Mouse (Mus musculus): Measurements from ENCODE around the gene D6Ertd527e. TPM values are rescaled to one million over a fixed set of nuclear protein-coding genes. Genes with fewer than 3 reads are reported as not detected.

D6Ertd527e gene
- polyA plus RNA-seq, 1 experiment from 2014 or later, result not detected

GRCm38 (mm10) chr6:87103314-87103713 lies 1.2 kb upstream of the D6Ertd527e start:
- no peaks in the 10 kb centered on the region for H3K27me3 ChIP-seq
- ChIA-PET CTCF (interaction anchor here (1.1 to 6.5 kb wide), 4 partner anchors 9 to 230 kb away, joined by 3 to 48 read pairs (median 3); no protein-coding TSS in a partner anchor), POLR2A (interaction anchor here (1.2 kb wide), 1 partner anchor 219 kb away, joined by 3 read pairs; no protein-coding TSS in a partner anchor)
- ATAC-seq, result no peak
- TF ChIP-seq CTCF (IDR thresholded peaks at IDR 0.05), result no peak
- in situ Hi-C loops (cut with MboI; ENCODE audit: low pct_unique_long_range_greater_than_20kb), result loop anchor here (5.0 kb wide), 2 partner anchors 224 to 284 kb away; partner anchors contain the start of gene Gkn3
- DNase-seq (ENCODE audit: low read depth, low spot score), result no peak

GRCm38 (mm10) chr6:87111493-87111892 lies 6.9 kb downstream of the D6Ertd527e start:
- ATAC-seq (no peak), DNase-seq (ENCODE audit: low read depth, low spot score) (no peak)
- CTCF ChIA-PET, result interaction anchor here (1.2 kb wide), 2 partner anchors 8 to 10 kb away, joined by 3 read pairs; no protein-coding TSS in a partner anchor
- H3K27me3 ChIP-seq, result no peaks in the 10 kb centered on the region
- TF ChIP-seq CTCF (IDR thresholded peaks at IDR 0.05), result no peak
- in situ Hi-C loops (cut with MboI; ENCODE audit: low pct_unique_long_range_greater_than_20kb), result no loop called here
- POLR2A ChIA-PET, result no interaction called here

GRCm38 (mm10) chr6:87112125-87112524 lies 7.6 kb downstream of the D6Ertd527e start:
- no peak for DNase-seq (ENCODE audit: low read depth, low spot score)
- no peak for TF ChIP-seq CTCF (IDR thresholded peaks at IDR 0.05)
- ATAC-seq, result no peak
- in situ Hi-C loops (cut with MboI; ENCODE audit: low pct_unique_long_range_greater_than_20kb), result no loop called here
- ChIA-PET CTCF (interaction anchor here (1.2 kb wide), 2 partner anchors 9 to 11 kb away, joined by 3 read pairs; no protein-coding TSS in a partner anchor), POLR2A (no interaction called here)
- H3K27me3 ChIP-seq, result no peaks in the 10 kb centered on the region

- ChIA-PET POLR2A (no interaction called here), CTCF (interaction anchor here (1.2 to 1.8 kb wide), 2 partner anchors 14 to 16 kb away, joined by 4 read pairs; no protein-coding TSS in a partner anchor)
- no peak for TF ChIP-seq CTCF (IDR thresholded peaks at IDR 0.05)
These were observed 11.4 kb downstream of the D6Ertd527e start for GRCm38 (mm10) chr6:87115981-87116380.

GRCm38 (mm10) chr6:87116596-87116995 lies 12.1 kb downstream of the D6Ertd527e start:
- no peak for TF ChIP-seq CTCF (IDR thresholded peaks at IDR 0.05)
- in situ Hi-C loops (cut with MboI; ENCODE audit: low pct_unique_long_range_greater_than_20kb), result no loop called here

More at GRCm38 (mm10) chr6:87115981-87116380, 11.4 kb downstream of the D6Ertd527e start:
- no peak for DNase-seq (ENCODE audit: low read depth, low spot score)
- H3K27me3 ChIP-seq, result no peaks in the 10 kb centered on the region
- in situ Hi-C loops (cut with MboI; ENCODE audit: low pct_unique_long_range_greater_than_20kb), result no loop called here
- ATAC-seq, result no peak

GRCm38 (mm10) chr6:87119066-87119837 lies 14.7 kb downstream of the D6Ertd527e start:
- TF ChIP-seq CTCF (IDR thresholded peaks at IDR 0.05), result no peak
- ChIA-PET CTCF (interaction anchor here (1.2 kb wide), 1 partner anchor 22 kb away, joined by 3 read pairs; no protein-coding TSS in a partner anchor), POLR2A (no interaction called here)
- no peak for ATAC-seq
- H3K27me3 ChIP-seq, result no peaks in the 10 kb centered on the region
- in situ Hi-C loops (cut with MboI; ENCODE audit: low pct_unique_long_range_greater_than_20kb), result no loop called here
- no peak for DNase-seq (ENCODE audit: low read depth, low spot score)

More at GRCm38 (mm10) chr6:87116596-87116995, 12.1 kb downstream of the D6Ertd527e start:
- ChIA-PET POLR2A (no interaction called here), CTCF (interaction anchor here (1.2 kb wide), 1 partner anchor 16 kb away, joined by 4 read pairs; no protein-coding TSS in a partner anchor)
- no peak for ATAC-seq
- no peak for DNase-seq (ENCODE audit: low read depth, low spot score)
- no peaks in the 10 kb centered on the region for H3K27me3 ChIP-seq

GRCm38 (mm10) chr6:87119975-87120374 lies 15.4 kb downstream of the D6Ertd527e start:
- CTCF ChIA-PET, result interaction anchor here (1.2 to 1.7 kb wide), 2 partner anchors 21 to 160 kb away, joined by 3 to 5 read pairs; no protein-coding TSS in a partner anchor
- DNase-seq (ENCODE audit: low read depth, low spot score), result no peak
- in situ Hi-C loops (cut with MboI; ENCODE audit: low pct_unique_long_range_greater_than_20kb), result no loop called here
- ATAC-seq, result no peak
- POLR2A ChIA-PET, result no interaction called here
- no peak for TF ChIP-seq CTCF (IDR thresholded peaks at IDR 0.05)
- no peaks in the 10 kb centered on the region for H3K27me3 ChIP-seq

- in situ Hi-C loops (cut with MboI; ENCODE audit: low pct_unique_long_range_greater_than_20kb), result no loop called here
- TF ChIP-seq CTCF (IDR thresholded peaks at IDR 0.05), result peak; percentile 45
- POLR2A ChIA-PET, result interaction anchor here (1.2 kb wide), 1 partner anchor 11 kb away, joined by 3 read pairs; no protein-coding TSS in a partner anchor
- CTCF ChIA-PET, result interaction anchor here (1.2 to 1.7 kb wide), 2 partner anchors 21 to 159 kb away, joined by 3 to 5 read pairs; no protein-coding TSS in a partner anchor
- no peak for DNase-seq (ENCODE audit: low read depth, low spot score)
- ATAC-seq, result no peak
- H3K27me3 ChIP-seq, result no peaks in the 10 kb centered on the region
These were observed 16.1 kb downstream of the D6Ertd527e start for GRCm38 (mm10) chr6:87120661-87121060.

- CTCF ChIA-PET, result interaction anchor here (1.7 kb wide), 1 partner anchor 158 kb away, joined by 5 read pairs; no protein-coding TSS in a partner anchor
- no peak for TF ChIP-seq CTCF (IDR thresholded peaks at IDR 0.05)
- ATAC-seq (no peak), DNase-seq (ENCODE audit: low read depth, low spot score) (no peak)
- H3K27me3 ChIP-seq, result no peaks in the 10 kb centered on the region
- POLR2A ChIA-PET, result no interaction called here
- in situ Hi-C loops (cut with MboI; ENCODE audit: low pct_unique_long_range_greater_than_20kb), result no loop called here
These were observed 17.4 kb downstream of the D6Ertd527e start for GRCm38 (mm10) chr6:87121961-87122360.

GRCm38 (mm10) chr6:87123406-87123805 lies 18.9 kb downstream of the D6Ertd527e start:
- TF ChIP-seq CTCF (IDR thresholded peaks at IDR 0.05), result no peak
- in situ Hi-C loops (cut with MboI; ENCODE audit: low pct_unique_long_range_greater_than_20kb), result no loop called here
- POLR2A ChIA-PET, result interaction anchor here (0.7 kb wide), 1 partner anchor 87 kb away, joined by 3 read pairs; no protein-coding TSS in a partner anchor

GRCm38 (mm10) chr6:87123973-87124372 lies 19.4 kb downstream of the D6Ertd527e start:
- in situ Hi-C loops (cut with MboI; ENCODE audit: low pct_unique_long_range_greater_than_20kb), result no loop called here
- H3K27me3 ChIP-seq, result no peaks in the 10 kb centered on the region
- ATAC-seq, result no peak
- no peak for DNase-seq (ENCODE audit: low read depth, low spot score)
- ChIA-PET CTCF (no interaction called here), POLR2A (no interaction called here)
- no peak for TF ChIP-seq CTCF (IDR thresholded peaks at IDR 0.05)

More at GRCm38 (mm10) chr6:87123406-87123805, 18.9 kb downstream of the D6Ertd527e start:
- H3K27me3 ChIP-seq, result no peaks in the 10 kb centered on the region
- CTCF ChIA-PET, result no interaction called here
- ATAC-seq, result no peak
- no peak for DNase-seq (ENCODE audit: low read depth, low spot score)
